Mouse (Mus musculus) heart, adult 2 months (tissue): ENCODE data around the gene Exosc3.

ENCODE experiments used
- EP300 ChIP-seq: fragments of 200-500 bp; IDR thresholded peaks from 2 replicates; pipeline ENCODE4 v1.6.1; 2011; ENCODE audit warnings: low read depth, low read length, control low read depth; ENCODE audit not compliant: insufficient read depth
- POLR2A ChIP-seq: fragments of 200-500 bp; IDR thresholded peaks from 2 replicates; pipeline ENCODE4 v1.6.1; 2011; ENCODE audit warnings: mild to moderate bottlenecking, low read depth, low read length, control low read depth; ENCODE audit not compliant: insufficient read depth

- TF ChIP-seq EP300: no peak
- no peak for TF ChIP-seq POLR2A
Observed at GRCm38 (mm10) chr4:45392099-45392498, 49.6 kb upstream of the Exosc3 start.
